Mouse (Mus musculus): ENCODE results near the gene Camk1d. TPM values are rescaled to one million over a fixed set of nuclear protein-coding genes. Genes with fewer than 3 reads are reported as not detected.

The Camk1d gene
- polyA plus RNA-seq, 1 experiment, result 0.28 TPM

GRCm38 (mm10) chr2:5314530-5315166 lies 399.7 kb downstream of the Camk1d start:
- Histone ChIP-seq H3K36me3 (replicated peaks; ENCODE audit: low read length) (no peaks in the 10 kb centered on the region), H3K9me3 (no peaks in the 10 kb centered on the region), H3K4me1 (no peaks in the 10 kb centered on the region), H3K4me3 (replicated peaks) (no peak overlapping the region), H3K27me3 (replicated peaks) (no peaks in the 10 kb centered on the region)
- no peak for TF ChIP-seq FLI1 (IDR thresholded peaks at IDR 0.05; ENCODE audit: low read length)
- TF ChIP-seq GATA1 (IDR thresholded peaks at IDR 0.05; ENCODE audit: borderline replicate concordance, low read length), result no peak

GRCm38 (mm10) chr2:5305156-5305555 lies 409.2 kb downstream of the Camk1d start:
- TF ChIP-seq FLI1 (IDR thresholded peaks at IDR 0.05; ENCODE audit: low read length) (no peak), GATA1 (IDR thresholded peaks at IDR 0.05; ENCODE audit: borderline replicate concordance, low read length) (no peak)
- Histone ChIP-seq H3K27me3 (replicated peaks) (no peaks in the 10 kb centered on the region), H3K9me3 (no peaks in the 10 kb centered on the region), H3K36me3 (replicated peaks; ENCODE audit: low read length) (no peaks in the 10 kb centered on the region), H3K4me3 (replicated peaks) (no peak overlapping the region), H3K4me1 (no peaks in the 10 kb centered on the region)

- H3K36me3 ChIP-seq (replicated peaks; ENCODE audit: low read length), result no peaks in the 10 kb centered on the region
- no peaks in the 10 kb centered on the region for H3K27me3 ChIP-seq (replicated peaks)
- no peak overlapping the region for H3K4me3 ChIP-seq (replicated peaks)
- no peak for TF ChIP-seq FLI1 (IDR thresholded peaks at IDR 0.05; ENCODE audit: low read length)
- TF ChIP-seq GATA1 (IDR thresholded peaks at IDR 0.05; ENCODE audit: borderline replicate concordance, low read length), result no peak
- H3K4me1 ChIP-seq, result no peaks in the 10 kb centered on the region
- no peaks in the 10 kb centered on the region for H3K9me3 ChIP-seq
These were observed 409.9 kb downstream of the Camk1d start for GRCm38 (mm10) chr2:5304451-5304850.

GRCm38 (mm10) chr2:5301286-5301685 lies 413.0 kb downstream of the Camk1d start:
- Histone ChIP-seq H3K4me3 (replicated peaks) (no peak overlapping the region), H3K9me3 (no peaks in the 10 kb centered on the region), H3K4me1 (no peaks in the 10 kb centered on the region), H3K27me3 (replicated peaks) (no peaks in the 10 kb centered on the region), H3K36me3 (replicated peaks; ENCODE audit: low read length) (no peaks in the 10 kb centered on the region)
- no peak for TF ChIP-seq GATA1 (IDR thresholded peaks at IDR 0.05; ENCODE audit: borderline replicate concordance, low read length)
- TF ChIP-seq FLI1 (IDR thresholded peaks at IDR 0.05; ENCODE audit: low read length), result no peak

- no peaks in the 10 kb centered on the region for H3K36me3 ChIP-seq (replicated peaks; ENCODE audit: low read length)
- no peak overlapping the region for H3K4me3 ChIP-seq (replicated peaks)
- H3K27me3 ChIP-seq (replicated peaks), result peaks cover 2% of the 10 kb centered on the region
- no peaks in the 10 kb centered on the region for H3K9me3 ChIP-seq
- H3K4me1 ChIP-seq, result no peaks in the 10 kb centered on the region
- TF ChIP-seq FLI1 (IDR thresholded peaks at IDR 0.05; ENCODE audit: low read length) (no peak), GATA1 (IDR thresholded peaks at IDR 0.05; ENCODE audit: borderline replicate concordance, low read length) (no peak)
These were observed 416.2 kb downstream of the Camk1d start for GRCm38 (mm10) chr2:5298071-5298470.

GRCm38 (mm10) chr2:5296749-5297545 lies 417.4 kb downstream of the Camk1d start:
- H3K4me3 ChIP-seq (replicated peaks), result no peak overlapping the region
- no peaks in the 10 kb centered on the region for H3K4me1 ChIP-seq
- no peaks in the 10 kb centered on the region for H3K9me3 ChIP-seq
- H3K27me3 ChIP-seq (replicated peaks), result peaks cover 2% of the 10 kb centered on the region
- no peak for TF ChIP-seq GATA1 (IDR thresholded peaks at IDR 0.05; ENCODE audit: borderline replicate concordance, low read length)
- TF ChIP-seq FLI1 (IDR thresholded peaks at IDR 0.05; ENCODE audit: low read length), result no peak
- H3K36me3 ChIP-seq (replicated peaks; ENCODE audit: low read length), result no peaks in the 10 kb centered on the region

- Histone ChIP-seq H3K9me3 (no peaks in the 10 kb centered on the region), H3K27me3 (replicated peaks) (peaks cover 2% of the 10 kb centered on the region), H3K4me1 (no peaks in the 10 kb centered on the region), H3K4me3 (replicated peaks) (no peak overlapping the region), H3K36me3 (replicated peaks; ENCODE audit: low read length) (no peaks in the 10 kb centered on the region)
- no peak for TF ChIP-seq GATA1 (IDR thresholded peaks at IDR 0.05; ENCODE audit: borderline replicate concordance, low read length)
- no peak for TF ChIP-seq FLI1 (IDR thresholded peaks at IDR 0.05; ENCODE audit: low read length)
These were observed 419.2 kb downstream of the Camk1d start for GRCm38 (mm10) chr2:5295098-5295497.

GRCm38 (mm10) chr2:5294451-5294850 lies 419.9 kb downstream of the Camk1d start:
- no peaks in the 10 kb centered on the region for H3K9me3 ChIP-seq
- H3K36me3 ChIP-seq (replicated peaks; ENCODE audit: low read length), result no peaks in the 10 kb centered on the region
- no peaks in the 10 kb centered on the region for H3K4me1 ChIP-seq
- TF ChIP-seq FLI1 (IDR thresholded peaks at IDR 0.05; ENCODE audit: low read length) (no peak), GATA1 (IDR thresholded peaks at IDR 0.05; ENCODE audit: borderline replicate concordance, low read length) (no peak)
- no peak overlapping the region for H3K4me3 ChIP-seq (replicated peaks)
- H3K27me3 ChIP-seq (replicated peaks), result peaks cover 2% of the 10 kb centered on the region

GRCm38 (mm10) chr2:5288593-5288992 lies 425.7 kb downstream of the Camk1d start:
- peaks cover 7% of the 10 kb centered on the region; the same call in 1 of the 2 replicates for H3K9me3 ChIP-seq
- H3K36me3 ChIP-seq (replicated peaks; ENCODE audit: low read length), result no peaks in the 10 kb centered on the region
- H3K27me3 ChIP-seq (replicated peaks), result no peaks in the 10 kb centered on the region
- no peak overlapping the region for H3K4me3 ChIP-seq (replicated peaks)
- TF ChIP-seq FLI1 (IDR thresholded peaks at IDR 0.05; ENCODE audit: low read length), result no peak
- H3K4me1 ChIP-seq, result no peaks in the 10 kb centered on the region

GRCm38 (mm10) chr2:5287044-5287380 lies 427.3 kb downstream of the Camk1d start:
- H3K4me1 ChIP-seq, result no peaks in the 10 kb centered on the region
- no peaks in the 10 kb centered on the region for H3K27me3 ChIP-seq (replicated peaks)
- no peak for TF ChIP-seq FLI1 (IDR thresholded peaks at IDR 0.05; ENCODE audit: low read length)
- no peak for TF ChIP-seq GATA1 (IDR thresholded peaks at IDR 0.05; ENCODE audit: borderline replicate concordance, low read length)
- peaks cover 8% of the 10 kb centered on the region; the same call in 1 of the 2 replicates for H3K9me3 ChIP-seq
- H3K4me3 ChIP-seq (replicated peaks), result no peak overlapping the region
- no peaks in the 10 kb centered on the region for H3K36me3 ChIP-seq (replicated peaks; ENCODE audit: low read length)
